In genomic region chr5:128439828-128440227, GRCm38 (mm10) we compare ENCODE assay signal across 8 mouse cellular contexts. TPM values are rescaled to one million over a fixed set of nuclear protein-coding genes. Genes with fewer than 3 reads are reported as not detected.
DNase-seq lines count a peak whose midpoint lies in the region; ATAC-seq and TF ChIP-seq lines count a peak whose summit lies in the region.

No protein-coding gene starts in this region.

- peak; percentile 66 for ATAC-seq in intestine, embryonic 14.5 days (replicated peaks; ENCODE audit: low FRiP score, low TSS enrichment, low read depth)
- no peak for ATAC-seq in intestine, embryonic 16.5 days
- no peak for ATAC-seq in lung, embryonic 14.5 days (ENCODE audit: insufficient read depth)
- no peak for ATAC-seq in inflammation-experienced regulatory T-cells, adult 6 months

- TF ChIP-seq POLR2A in cerebellum, adult 2 months (IDR thresholded peaks at IDR 0.05; ENCODE audit: borderline replicate concordance, insufficient read depth, low read length), result no peak

- H3K9me3 ChIP-seq in intestine, embryonic 14.5 days (ENCODE audit: control insufficient read depth, low read length), result no peaks in the 10 kb centered on the region
- H3K9me3 ChIP-seq in intestine, embryonic 16.5 days (ENCODE audit: control insufficient read depth, low read length), result no peaks in the 10 kb centered on the region
- no peaks in the 10 kb centered on the region for H3K9me3 ChIP-seq in lung, embryonic 14.5 days (ENCODE audit: low read depth, low read length)

- no peak overlapping the region for H3K9ac ChIP-seq in intestine, embryonic 14.5 days (ENCODE audit: low read length)
- no peak overlapping the region for H3K9ac ChIP-seq in intestine, embryonic 16.5 days (ENCODE audit: low read depth, low read length)
- H3K9ac ChIP-seq in lung, embryonic 14.5 days, result no peak overlapping the region

- no peak overlapping the region for H3K4me2 ChIP-seq in intestine, embryonic 14.5 days (ENCODE audit: low read length)
- no peak overlapping the region for H3K4me2 ChIP-seq in intestine, embryonic 16.5 days (ENCODE audit: low read depth, low read length)
- H3K4me2 ChIP-seq in lung, embryonic 14.5 days, result no peak overlapping the region

- peak; percentile 86 for TF ChIP-seq CTCF in cerebellum, adult 2 months (IDR thresholded peaks at IDR 0.05; ENCODE audit: borderline replicate concordance, insufficient read depth, low read depth, low read length)
- peak; percentile 95 for TF ChIP-seq CTCF in lung, embryonic 14.5 days (IDR thresholded peaks at IDR 0.05; ENCODE audit: low read depth)

- DNase-seq in intestine, embryonic 14.5 days (ENCODE audit: low spot score), result peak; percentile 93
- DNase-seq in cerebellum, adult 2 months, result peak; percentile 26 to 60
- peak; percentile 69 for DNase-seq in forelimb bud, embryonic 11.5 days (ENCODE audit: low read depth, low spot score)
- DNase-seq in layer of hippocampus, adult 11-12 months (ENCODE audit: low spot score), result peak; percentile 64
- peak; percentile 75 for DNase-seq in lung, embryonic 14.5 days
- DNase-seq in retina, embryonic 14.5 days (ENCODE audit: low spot score), result peak; percentile 91

- H3K4me1 ChIP-seq in intestine, embryonic 14.5 days (replicated peaks; ENCODE audit: control insufficient read depth, insufficient read depth, low read length), result 0 out of 2 replicates have a peak, but pooled peaks cover 2% of the 10 kb centered on the region
- H3K4me1 ChIP-seq in intestine, embryonic 16.5 days (ENCODE audit: control insufficient read depth, insufficient read depth, low read length), result no peaks in the 10 kb centered on the region
- H3K4me1 ChIP-seq in cerebellum, adult 2 months (ENCODE audit: control insufficient read depth, insufficient read depth, low read length), result no peaks in the 10 kb centered on the region
- no peaks in the 10 kb centered on the region for H3K4me1 ChIP-seq in lung, embryonic 14.5 days (ENCODE audit: insufficient read depth)

- H3K36me3 ChIP-seq in intestine, embryonic 14.5 days (ENCODE audit: control insufficient read depth, insufficient read depth, low read length), result no peaks in the 10 kb centered on the region
- no peaks in the 10 kb centered on the region for H3K36me3 ChIP-seq in intestine, embryonic 16.5 days (ENCODE audit: control insufficient read depth, insufficient read depth, low read length)
- no peaks in the 10 kb centered on the region for H3K36me3 ChIP-seq in lung, embryonic 14.5 days (ENCODE audit: insufficient read depth)

- H3K27ac ChIP-seq in intestine, embryonic 14.5 days (ENCODE audit: low read depth), result no peak overlapping the region
- H3K27ac ChIP-seq in intestine, embryonic 16.5 days (ENCODE audit: low read length), result no peak overlapping the region
- H3K27ac ChIP-seq in cerebellum, adult 2 months (ENCODE audit: insufficient read depth, low read length), result no peak overlapping the region
- no peak overlapping the region for H3K27ac ChIP-seq in lung, embryonic 14.5 days (ENCODE audit: low read depth)

- peaks cover 56% of the 10 kb centered on the region for H3K27me3 ChIP-seq in intestine, embryonic 14.5 days (replicated peaks; ENCODE audit: control insufficient read depth, insufficient read depth, low read length)
- peaks cover 12% of the 10 kb centered on the region for H3K27me3 ChIP-seq in intestine, embryonic 16.5 days (replicated peaks; ENCODE audit: control insufficient read depth, insufficient read depth, low read length)
- no peaks in the 10 kb centered on the region for H3K27me3 ChIP-seq in cerebellum, adult 2 months (ENCODE audit: control insufficient read depth, insufficient read depth, low read length)
- H3K27me3 ChIP-seq in lung, embryonic 14.5 days (ENCODE audit: insufficient read depth, low read length), result peaks cover 19% of the 10 kb centered on the region

- 2% methylated on average over 5 of the region's 5 CpGs for WGBS in intestine, embryonic 14.5 days
- 2% methylated on average over 5 of the region's 5 CpGs for WGBS in intestine, embryonic 16.5 days
- under 1% methylated on average over 5 of the region's 5 CpGs for WGBS in cerebellum, adult 2 months
- WGBS in lung, embryonic 14.5 days, result 1% methylated on average over 5 of the region's 5 CpGs

- H3K4me3 ChIP-seq in intestine, embryonic 14.5 days (ENCODE audit: low read depth, low read length), result no peak overlapping the region
- H3K4me3 ChIP-seq in intestine, embryonic 16.5 days (ENCODE audit: low read length), result no peak overlapping the region
- no peak overlapping the region for H3K4me3 ChIP-seq in cerebellum, adult 2 months (replicated peaks; ENCODE audit: insufficient read depth, low read depth, low read length)
- no peak overlapping the region for H3K4me3 ChIP-seq in lung, embryonic 14.5 days (ENCODE audit: low read depth, low read length)

RNA-seq across cellular contexts. Expression of gene Tmem132d, which starts 7.0 kb away (rescaled TPM):
- polyA plus RNA-seq in intestine, embryonic 14.5 days (2014; fragmentation: Nextera tagmentation; extraction: Ambion mirVana), result 0.15 and 0.20 TPM in 2 replicates
- polyA plus RNA-seq in intestine, embryonic 16.5 days (2015; fragmentation: Nextera tagmentation; extraction: Ambion mirVana), result not detected in 2 replicates
- 2.0 and 2.4 TPM in 2 replicates for polyA plus RNA-seq in cerebellum, adult 2 months (2012; rRNA removed)
- polyA plus RNA-seq in lung, embryonic 14.5 days (2014; fragmentation: Nextera tagmentation; extraction: Ambion mirVana), result 2.6 and 3.3 TPM in 2 replicates
- not detected for polyA plus RNA-seq in inflammation-experienced regulatory T-cells, adult 6 months (2017; shearing (Covaris generic))

Comparison
In these comparisons a context has a peak if more than half of its experiments do, and no peak if none do; other contexts are left out.
1. DNase-seq: peak in every context shown above with its lines; median percentile 93 in intestine, embryonic 14.5 days; 91 in retina, embryonic 14.5 days; 75 in lung, embryonic 14.5 days; 69 in forelimb bud, embryonic 11.5 days; 64 in layer of hippocampus, adult 11-12 months; 43 in cerebellum, adult 2 months.